Mouse (Mus musculus): ENCODE data around the gene Olfr955. TPM values are rescaled to one million over a fixed set of nuclear protein-coding genes. Genes with fewer than 3 reads are reported as not detected.

Gene Olfr955
- total and polyA plus RNA-seq, 3 experiments = not detected

- dilution Hi-C loops (cut with MboI; ENCODE audit: extremely low pct_ligation_motif_present, extremely low pct_unique_long_range_greater_than_20kb, low sequenced_read_pairs) (no loop called here), in situ Hi-C loops (cut with MboI; ENCODE audit: low pct_ligation_motif_present, low pct_unique_long_range_greater_than_20kb, low sequenced_read_pairs) (no loop called here)
- TF ChIP-seq POLR2A (IDR thresholded peaks at IDR 0.05; ENCODE audit: low read depth, low read length) (no peak), NRF1 (IDR thresholded peaks at IDR 0.05; ENCODE audit: low read depth, low read length) (no peak), CHD2 (IDR thresholded peaks at IDR 0.05; ENCODE audit: low read length) (no peak), SMC3 (IDR thresholded peaks at IDR 0.05; ENCODE audit: low read depth, low read length) (no peak), SIN3A (IDR thresholded peaks at IDR 0.05; ENCODE audit: low read length) (no peak), HCFC1 (IDR thresholded peaks at IDR 0.05; ENCODE audit: low read depth, low read length) (no peak), KAT2A (IDR thresholded peaks at IDR 0.05; ENCODE audit: insufficient replicate concordance, low read length) (no peak), RAD21 (IDR thresholded peaks at IDR 0.05; ENCODE audit: low read depth, low read length) (no peak), MAZ (IDR thresholded peaks at IDR 0.05; ENCODE audit: low read depth, low read length) (no peak), ZKSCAN1 (IDR thresholded peaks at IDR 0.05; ENCODE audit: borderline replicate concordance, low read depth, low read length) (no peak), USF2 (conservative IDR thresholded peaks at IDR 0.05; ENCODE audit: low read depth, low read length) (no peak)
- Histone ChIP-seq H3K4me3 (replicated peaks in 1 of 3; ENCODE audit: low read depth in 2 of 3, low read length in 2 of 3, poor library complexity in 1 of 3) (no peak within 1 kb of the TSS), H3K27me3 (replicated peaks) (no peaks in the 10 kb centered on the region), H3K27ac (ENCODE audit: insufficient read depth, low read depth) (no peak within 1 kb of the TSS), H3K79me2 (replicated peaks; ENCODE audit: control insufficient read depth, extremely low read depth, insufficient read depth, poor library complexity, severe bottlenecking) (no peaks in the 10 kb centered on the region), H3K4me2 (ENCODE audit: insufficient read depth, low read depth, poor library complexity, severe bottlenecking) (no peak within 1 kb of the TSS), H3K4me1 (ENCODE audit: control insufficient read depth in 1 of 2, insufficient read depth in 2 of 2) (no peaks in the 10 kb centered on the region), H3K9ac (ENCODE audit: insufficient read depth, low read depth) (no peak within 1 kb of the TSS), H3K9me3 (replicated peaks; ENCODE audit: low read length) (no peaks in the 10 kb centered on the region), H3K36me3 (replicated peaks in 1 of 2; ENCODE audit: control insufficient read depth in 1 of 2, insufficient read depth in 1 of 2, low read length in 1 of 2) (no peaks in the 10 kb centered on the region)
- no peak for DNase-seq (ENCODE audit: extremely low read depth)
These were observed 43.8 kb upstream of the Olfr955 start, which contains the start of gene Olfr957 for GRCm38 (mm10) chr9:39515531-39515930. TSS of gene Olfr957 (minus strand) at chr9:39515809.

- DNase-seq (ENCODE audit: extremely low read depth) = no peak
- Histone ChIP-seq H3K9me3 (replicated peaks; ENCODE audit: low read length) (no peaks in the 10 kb centered on the region), H3K9ac (ENCODE audit: insufficient read depth, low read depth) (no peak overlapping the region), H3K79me2 (replicated peaks; ENCODE audit: control insufficient read depth, extremely low read depth, insufficient read depth, poor library complexity, severe bottlenecking) (no peaks in the 10 kb centered on the region), H3K4me1 (ENCODE audit: control insufficient read depth in 1 of 2, insufficient read depth in 2 of 2) (no peaks in the 10 kb centered on the region), H3K4me2 (ENCODE audit: insufficient read depth, low read depth, poor library complexity, severe bottlenecking) (no peak overlapping the region), H3K27me3 (replicated peaks) (no peaks in the 10 kb centered on the region), H3K36me3 (replicated peaks in 1 of 2; ENCODE audit: control insufficient read depth in 1 of 2, insufficient read depth in 1 of 2, low read length in 1 of 2) (no peaks in the 10 kb centered on the region), H3K4me3 (replicated peaks in 1 of 3; ENCODE audit: low read depth in 2 of 3, low read length in 2 of 3, poor library complexity in 1 of 3) (no peak overlapping the region), H3K27ac (ENCODE audit: insufficient read depth, low read depth) (no peak overlapping the region)
- TF ChIP-seq ZMIZ1 (IDR thresholded peaks at IDR 0.05; ENCODE audit: low read depth, low read length) (no peak), MAZ (IDR thresholded peaks at IDR 0.05; ENCODE audit: low read depth, low read length) (no peak), JUND (conservative IDR thresholded peaks at IDR 0.05; ENCODE audit: low read depth, low read length) (no peak), POLR2A (IDR thresholded peaks at IDR 0.05; ENCODE audit: low read depth, low read length) (no peak), MAFK (IDR thresholded peaks at IDR 0.05; ENCODE audit: insufficient replicate concordance, low read length) (no peak), MAX (IDR thresholded peaks at IDR 0.05; ENCODE audit: low read length) (no peak), EP300 (IDR thresholded peaks at IDR 0.05; ENCODE audit: low read length) (no peak), MXI1 (IDR thresholded peaks at IDR 0.05; ENCODE audit: low read depth, low read length) (no peak), SMC3 (IDR thresholded peaks at IDR 0.05; ENCODE audit: low read depth, low read length) (no peak), ELF1 (IDR thresholded peaks at IDR 0.05; ENCODE audit: low read depth, low read length) (no peak), UBTF (IDR thresholded peaks at IDR 0.05; ENCODE audit: low read depth, low read length) (no peak), MYC (IDR thresholded peaks at IDR 0.05; ENCODE audit: low read depth, low read length) (no peak), ZNF384 (IDR thresholded peaks at IDR 0.05; ENCODE audit: low read depth, low read length) (no peak)
- in situ Hi-C loops (cut with MboI; ENCODE audit: low pct_ligation_motif_present, low pct_unique_long_range_greater_than_20kb, low sequenced_read_pairs) (no loop called here), dilution Hi-C loops (cut with MboI; ENCODE audit: extremely low pct_ligation_motif_present, extremely low pct_unique_long_range_greater_than_20kb, low sequenced_read_pairs) (no loop called here)
These were observed 37.7 kb upstream of the Olfr955 start for GRCm38 (mm10) chr9:39509412-39509811.
